ENCODE assay signal across 13 mouse cellular contexts in the genomic region with DNA sequence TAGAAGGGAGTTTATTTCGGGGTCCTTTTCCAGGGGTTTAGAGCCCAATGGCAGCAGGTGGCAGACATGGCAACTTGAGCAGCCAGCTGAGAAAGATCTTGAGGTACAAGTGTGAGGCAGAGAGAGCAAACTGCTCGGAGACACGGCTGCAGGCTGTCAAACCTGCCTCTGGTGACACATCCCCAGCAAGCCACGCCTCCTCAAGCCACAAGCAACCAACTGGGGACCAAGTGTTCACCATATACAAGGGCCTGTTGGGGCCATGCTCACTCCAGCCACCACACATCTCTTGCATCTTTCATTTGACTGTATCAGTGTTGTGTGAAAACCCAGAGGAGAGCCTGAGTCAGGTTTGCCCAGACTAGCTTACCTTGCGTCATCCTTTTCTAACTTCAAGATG.
"Had no signal": no experiment of that assay in that cellular context is flagged by ENCODE, and none has a peak within 500 bp of the region (broad histone marks: within the 10 kb centered on the region; RNA-seq: fewer than 3 reads in every experiment).

No protein-coding gene starts in this region.

- H3K4me1 ChIP-seq: kidney, embryonic 15.5 days; limb, embryonic 13.5 days; midbrain, embryonic 10.5 days; neural tube, embryonic 12.5 days; stomach, embryonic 15.5 days had no signal

- H3K27me3 ChIP-seq: kidney, embryonic 15.5 days; limb, embryonic 13.5 days; neural tube, embryonic 12.5 days; stomach, embryonic 15.5 days had no signal

- H3K36me3 ChIP-seq: midbrain, embryonic 10.5 days; stomach, embryonic 15.5 days had no signal

- H3K27ac ChIP-seq: kidney, embryonic 15.5 days; limb, embryonic 13.5 days; liver, embryonic 14.5 days; midbrain, embryonic 10.5 days; neural tube, embryonic 12.5 days; stomach, embryonic 15.5 days had no signal

- DNase-seq: kidney, adult 2 months; kidney, postnatal 14 days; left cerebral cortex, postnatal 4 days; lung, adult 18-20 months; lung, postnatal 4 days; midbrain, embryonic 14.5 days had no signal

- H3K4me3 ChIP-seq: kidney, embryonic 15.5 days; limb, embryonic 13.5 days; midbrain, embryonic 10.5 days; myocyte; neural tube, embryonic 12.5 days; stomach, embryonic 15.5 days had no signal
